Mouse (Mus musculus): ENCODE measurements around the gene Grm8.

Gene Grm8

GRCm38 (mm10) chr6:28135001-28135401 lies at the start of gene Grm8:
Gene Grm8, minus strand, starts transcription at chr6:28135178.
- in situ Hi-C loops (cut with MboI; ENCODE audit: unreplicated experiment in 2 of 2): no loop called here

- in situ Hi-C loops (cut with MboI; ENCODE audit: unreplicated experiment in 2 of 2): no loop called here
Measured at GRCm38 (mm10) chr6:28169851-28170539, 35.0 kb upstream of the Grm8 start.

GRCm38 (mm10) chr6:28160399-28160798 lies 25.4 kb upstream of the Grm8 start:
- in situ Hi-C loops (cut with MboI; ENCODE audit: unreplicated experiment in 2 of 2): no loop called here

GRCm38 (mm10) chr6:28146445-28146844 lies 11.5 kb upstream of the Grm8 start:
- in situ Hi-C loops (cut with MboI; ENCODE audit: unreplicated experiment in 2 of 2): no loop called here

- in situ Hi-C loops (cut with MboI; ENCODE audit: unreplicated experiment in 2 of 2): no loop called here
Measured at GRCm38 (mm10) chr6:28142332-28142731, 7.4 kb upstream of the Grm8 start.

GRCm38 (mm10) chr6:28135411-28136233 lies 644 bp upstream of the Grm8 start:
- in situ Hi-C loops (cut with MboI; ENCODE audit: unreplicated experiment in 2 of 2): no loop called here

GRCm38 (mm10) chr6:28134251-28134801 lies 652 bp downstream of the Grm8 start:
- in situ Hi-C loops (cut with MboI; ENCODE audit: unreplicated experiment in 2 of 2): no loop called here

- in situ Hi-C loops (cut with MboI; ENCODE audit: unreplicated experiment in 2 of 2): no loop called here
Measured at GRCm38 (mm10) chr6:28133206-28134063, 1.5 kb downstream of the Grm8 start.

GRCm38 (mm10) chr6:28132056-28132455 lies 2.9 kb downstream of the Grm8 start:
- in situ Hi-C loops (cut with MboI; ENCODE audit: unreplicated experiment in 2 of 2): no loop called here

- in situ Hi-C loops (cut with MboI; ENCODE audit: unreplicated experiment in 2 of 2): no loop called here
Measured at GRCm38 (mm10) chr6:28128871-28129270, 6.1 kb downstream of the Grm8 start.

- in situ Hi-C loops (cut with MboI; ENCODE audit: unreplicated experiment in 2 of 2): no loop called here
Measured at GRCm38 (mm10) chr6:28115519-28115918, 19.5 kb downstream of the Grm8 start.

GRCm38 (mm10) chr6:28114916-28115315 lies 20.1 kb downstream of the Grm8 start:
- in situ Hi-C loops (cut with MboI; ENCODE audit: unreplicated experiment in 2 of 2): no loop called here

- in situ Hi-C loops (cut with MboI; ENCODE audit: unreplicated experiment in 2 of 2): no loop called here
Measured at GRCm38 (mm10) chr6:28111551-28111950, 23.4 kb downstream of the Grm8 start.

GRCm38 (mm10) chr6:28102608-28103316 lies 32.2 kb downstream of the Grm8 start:
- in situ Hi-C loops (cut with MboI; ENCODE audit: unreplicated experiment in 2 of 2): no loop called here

GRCm38 (mm10) chr6:28100001-28100400 lies 35.0 kb downstream of the Grm8 start:
- in situ Hi-C loops (cut with MboI; ENCODE audit: unreplicated experiment in 2 of 2): no loop called here

- in situ Hi-C loops (cut with MboI; ENCODE audit: unreplicated experiment in 2 of 2): no loop called here
Measured at GRCm38 (mm10) chr6:28092511-28092910, 42.5 kb downstream of the Grm8 start.

- in situ Hi-C loops (cut with MboI; ENCODE audit: unreplicated experiment in 2 of 2): no loop called here
Measured at GRCm38 (mm10) chr6:28091836-28092235, 43.1 kb downstream of the Grm8 start.

GRCm38 (mm10) chr6:28090981-28091380 lies 44.0 kb downstream of the Grm8 start:
- in situ Hi-C loops (cut with MboI; ENCODE audit: unreplicated experiment in 2 of 2): no loop called here

- in situ Hi-C loops (cut with MboI; ENCODE audit: unreplicated experiment in 2 of 2): no loop called here
Measured at GRCm38 (mm10) chr6:28075534-28075933, 59.4 kb downstream of the Grm8 start.

- in situ Hi-C loops (cut with MboI; ENCODE audit: unreplicated experiment in 2 of 2): no loop called here
Measured at GRCm38 (mm10) chr6:28074470-28074869, 60.5 kb downstream of the Grm8 start.

Data from v-Abl transformed pro-B cells (cell line).